Mouse (Mus musculus): ENCODE results near the gene Mlc1.

Mlc1 gene

GRCm38 (mm10) chr15:88978281-88979137 lies at the start of gene Mlc1:
Gene Mlc1, minus strand, starts transcription at chr15:88979007.
- peak in 1 of 2 experiments; percentile 33 for DNase-seq (ENCODE audit: low spot score in 2 of 2)

GRCm38 (mm10) chr15:89020492-89020891 lies 41.7 kb upstream of the Mlc1 start:
- DNase-seq (ENCODE audit: low spot score in 2 of 2), result no peak

- DNase-seq (ENCODE audit: low spot score in 2 of 2), result no peak
Measured at GRCm38 (mm10) chr15:89020085-89020484, 41.3 kb upstream of the Mlc1 start.

GRCm38 (mm10) chr15:89016722-89017121 lies 37.9 kb upstream of the Mlc1 start:
- DNase-seq (ENCODE audit: low spot score in 2 of 2), result no peak

- no peak for DNase-seq (ENCODE audit: low spot score in 2 of 2)
Measured at GRCm38 (mm10) chr15:89007781-89008180, 29.0 kb upstream of the Mlc1 start.

- DNase-seq (ENCODE audit: low spot score in 2 of 2), result no peak
Measured at GRCm38 (mm10) chr15:89007002-89007401, 28.2 kb upstream of the Mlc1 start.

- DNase-seq (ENCODE audit: low spot score in 2 of 2), result no peak
Measured at GRCm38 (mm10) chr15:89001245-89001644, 22.4 kb upstream of the Mlc1 start.

- no peak for DNase-seq (ENCODE audit: low spot score in 2 of 2)
Measured at GRCm38 (mm10) chr15:89000367-89000766, 21.6 kb upstream of the Mlc1 start.

GRCm38 (mm10) chr15:88999124-88999523 lies 20.3 kb upstream of the Mlc1 start:
- DNase-seq (ENCODE audit: low spot score in 2 of 2), result peak in 1 of 2 experiments; percentile 15

- DNase-seq (ENCODE audit: low spot score in 2 of 2), result no peak
Measured at GRCm38 (mm10) chr15:88998636-88999035, 19.8 kb upstream of the Mlc1 start.

GRCm38 (mm10) chr15:88989236-88989635 lies 10.4 kb upstream of the Mlc1 start:
- no peak for DNase-seq (ENCODE audit: low spot score in 2 of 2)

GRCm38 (mm10) chr15:88982534-88983079 lies 3.8 kb upstream of the Mlc1 start, which contains the start of gene Mov10l1:
Gene Mov10l1, plus strand, starts transcription at chr15:88982909.
- no peak for DNase-seq (ENCODE audit: low spot score in 2 of 2)

GRCm38 (mm10) chr15:88979138-88979446 lies 285 bp upstream of the Mlc1 start:
- no peak for DNase-seq (ENCODE audit: low spot score in 2 of 2)

- no peak for DNase-seq (ENCODE audit: low spot score in 2 of 2)
Measured at GRCm38 (mm10) chr15:88972300-88972699, 6.5 kb downstream of the Mlc1 start.

- no peak for DNase-seq (ENCODE audit: low spot score in 2 of 2)
Measured at GRCm38 (mm10) chr15:88964070-88964578, 14.7 kb downstream of the Mlc1 start.

GRCm38 (mm10) chr15:88957522-88957921 lies 21.3 kb downstream of the Mlc1 start:
- no peak for DNase-seq (ENCODE audit: low spot score in 2 of 2)

GRCm38 (mm10) chr15:88955342-88955741 lies 23.5 kb downstream of the Mlc1 start:
- no peak for DNase-seq (ENCODE audit: low spot score in 2 of 2)

- peak in 1 of 2 experiments; percentile 16 for DNase-seq (ENCODE audit: low spot score in 2 of 2)
Measured at GRCm38 (mm10) chr15:88954368-88955072, 24.3 kb downstream of the Mlc1 start, which contains the start of gene Ttll8. Gene Ttll8, minus strand, starts transcription at chr15:88954418.

- DNase-seq (ENCODE audit: low spot score in 2 of 2), result no peak
Measured at GRCm38 (mm10) chr15:88951246-88951645, 27.6 kb downstream of the Mlc1 start.

- DNase-seq (ENCODE audit: low spot score in 2 of 2), result no peak
Measured at GRCm38 (mm10) chr15:88946851-88947250, 32.0 kb downstream of the Mlc1 start.

- no peak for DNase-seq (ENCODE audit: low spot score in 2 of 2)
Measured at GRCm38 (mm10) chr15:88943896-88944551, 34.8 kb downstream of the Mlc1 start.

GRCm38 (mm10) chr15:88942783-88943182 lies 36.0 kb downstream of the Mlc1 start:
- no peak for DNase-seq (ENCODE audit: low spot score in 2 of 2)

All from cerebellum, postnatal 4 days (tissue).